Mouse (Mus musculus) CH12.LX (cell line): ENCODE results near the gene Pdhb. TPM values are rescaled to one million over a fixed set of nuclear protein-coding genes. Genes with fewer than 3 reads are reported as not detected.

Source experiments
- DNase-seq: peaks from one replicate; pipeline ENCODE4 v3.0.0-alpha.2; 2013; ENCODE audit errors: extremely low read depth
- H3K27ac ChIP-seq: 2 replicates; pipeline ENCODE4 v1.5.1; 2012; ENCODE audit warnings: low read depth, mild to moderate bottlenecking, control low read depth, moderate library complexity; ENCODE audit not compliant: insufficient read depth
- H3K27me3 ChIP-seq: replicated peaks from 2 replicates; pipeline ENCODE3; 2012; ENCODE audit warnings: inconsistent platforms
- H3K36me3 ChIP-seq, 2 experiments: replicated peaks in 1 of 2; 2 replicates each; pipeline versions ENCODE3 to v1.6.1; 2012; ENCODE audit warnings: inconsistent platforms in 1 of 2, low read length in 1 of 2, mild to moderate bottlenecking in 1 of 2, mixed read lengths in 1 of 2, moderate library complexity in 1 of 2; ENCODE audit not compliant: control insufficient read depth in 1 of 2, insufficient read depth in 1 of 2
- H3K4me1 ChIP-seq, 2 experiments: 2 replicates each; pipeline ENCODE4 v1.6.1; 2012; ENCODE audit warnings: inconsistent platforms in 1 of 2, moderate library complexity in 1 of 2; ENCODE audit not compliant: insufficient read depth in 2 of 2, control insufficient read depth in 1 of 2
- H3K4me2 ChIP-seq: 2 replicates; pipeline ENCODE4 v1.6.1; 2012; ENCODE audit warnings: low read depth, mild to moderate bottlenecking, control low read depth; ENCODE audit not compliant: poor library complexity, insufficient read depth, severe bottlenecking
- H3K4me3 ChIP-seq, 3 experiments: fragments of 150-350 bp in 1 of 3; sonication (generic) in 1 of 3; replicated peaks in 1 of 3; 2 replicates each; pipeline versions ENCODE3 to v1.5.1; 2011 to 2012; ENCODE audit warnings: low read depth in 2 of 3, low read length in 2 of 3, mild to moderate bottlenecking in 2 of 3, moderate library complexity in 2 of 3, control low read depth in 1 of 3, improper control_type of control experiment in 1 of 3, inconsistent platforms in 1 of 3, mixed read lengths in 1 of 3; ENCODE audit not compliant: poor library complexity in 1 of 3
- H3K79me2 ChIP-seq: replicated peaks from 2 replicates; pipeline ENCODE4 v1.6.1; 2012; ENCODE audit warnings: mild to moderate bottlenecking, moderate library complexity; ENCODE audit not compliant: control insufficient read depth, poor library complexity, insufficient read depth, severe bottlenecking; ENCODE audit errors: extremely low read depth
- H3K9ac ChIP-seq: 2 replicates; pipeline ENCODE4 v1.6.1; 2012; ENCODE audit warnings: low read depth, mild to moderate bottlenecking, control low read depth, moderate library complexity; ENCODE audit not compliant: insufficient read depth
- H3K9me3 ChIP-seq: replicated peaks from 2 replicates; pipeline ENCODE3; 2012; ENCODE audit warnings: low read length, inconsistent platforms, mixed read lengths
- BHLHE40 ChIP-seq: IDR thresholded peaks from 2 replicates; pipeline ENCODE4 v1.6.1; 2011; ENCODE audit warnings: mild to moderate bottlenecking, low read depth, low read length, improper control_type of control experiment
- CHD1 ChIP-seq: IDR thresholded peaks from 2 replicates; pipeline ENCODE4 v1.6.1; 2012; ENCODE audit warnings: low read depth, low read length, improper control_type of control experiment, inconsistent platforms
- CTCF ChIP-seq, 2 experiments: IDR thresholded peaks in 1 of 2; conservative IDR thresholded peaks in 1 of 2; 2 replicates each; pipeline ENCODE4 v1.5.1; 2011 to 2012; ENCODE audit warnings: low read depth in 2 of 2, low read length in 2 of 2, improper control_type of control experiment in 1 of 2, inconsistent platforms in 1 of 2, mild to moderate bottlenecking in 1 of 2, moderate library complexity in 1 of 2
- E2F4 ChIP-seq: IDR thresholded peaks from 2 replicates; pipeline ENCODE4 v1.6.1; 2011; ENCODE audit warnings: low read depth, low read length, improper control_type of control experiment; ENCODE audit not compliant: insufficient replicate concordance
- ELF1 ChIP-seq: IDR thresholded peaks from 2 replicates; pipeline ENCODE4 v1.6.1; 2014; ENCODE audit warnings: low read depth, mild to moderate bottlenecking, inconsistent platforms, low read length, improper control_type of control experiment
- EP300 ChIP-seq: IDR thresholded peaks from 2 replicates; pipeline ENCODE4 v1.6.1; 2011; ENCODE audit warnings: low read length, improper control_type of control experiment
- GABPA ChIP-seq: IDR thresholded peaks from 2 replicates; pipeline ENCODE4 v1.6.1; 2012; ENCODE audit warnings: low read depth, low read length, improper control_type of control experiment, inconsistent platforms; ENCODE audit not compliant: insufficient replicate concordance
- IRF4 ChIP-seq: IDR thresholded peaks from 2 replicates; pipeline ENCODE4 v1.6.1; 2014; ENCODE audit warnings: low read depth, mild to moderate bottlenecking, inconsistent platforms, low read length, improper control_type of control experiment
- KAT2A ChIP-seq: IDR thresholded peaks from 2 replicates; pipeline ENCODE4 v1.6.1; 2012; ENCODE audit warnings: low read length, improper control_type of control experiment, inconsistent platforms; ENCODE audit not compliant: insufficient replicate concordance
- MAFK ChIP-seq: IDR thresholded peaks from 2 replicates; pipeline ENCODE4 v1.6.1; 2011; ENCODE audit warnings: low read length, improper control_type of control experiment; ENCODE audit not compliant: insufficient replicate concordance
- MXI1 ChIP-seq: IDR thresholded peaks from 2 replicates; pipeline ENCODE4 v1.6.1; 2011; ENCODE audit warnings: mild to moderate bottlenecking, low read depth, low read length, improper control_type of control experiment
- NELFE ChIP-seq: IDR thresholded peaks from 2 replicates; pipeline ENCODE4 v1.6.1; 2011; ENCODE audit warnings: low read depth, low read length, improper control_type of control experiment
- NRF1 ChIP-seq: IDR thresholded peaks from 2 replicates; pipeline ENCODE4 v1.6.1; 2014; ENCODE audit warnings: low read depth, mild to moderate bottlenecking, inconsistent platforms, low read length, improper control_type of control experiment, moderate library complexity
- RAD21 ChIP-seq: IDR thresholded peaks from 2 replicates; pipeline ENCODE4 v1.6.1; 2011; ENCODE audit warnings: low read depth, mild to moderate bottlenecking, low read length, improper control_type of control experiment, moderate library complexity
- RCOR1 ChIP-seq: conservative IDR thresholded peaks from 2 replicates; pipeline ENCODE4 v1.6.1; 2012; ENCODE audit warnings: low read depth, mild to moderate bottlenecking, inconsistent platforms, low read length, improper control_type of control experiment
- SIN3A ChIP-seq: IDR thresholded peaks from 2 replicates; pipeline ENCODE4 v1.6.1; 2012; ENCODE audit warnings: low read length, improper control_type of control experiment, inconsistent platforms
- SMC3 ChIP-seq: IDR thresholded peaks from 2 replicates; pipeline ENCODE4 v1.6.1; 2011; ENCODE audit warnings: low read depth, low read length, improper control_type of control experiment
- TBP ChIP-seq: conservative IDR thresholded peaks from 2 replicates; pipeline ENCODE4 v1.6.1; 2011; ENCODE audit warnings: low read depth, low read length, improper control_type of control experiment
- TCF12 ChIP-seq: IDR thresholded peaks from 2 replicates; pipeline ENCODE4 v1.6.1; 2014; ENCODE audit warnings: low read depth, mild to moderate bottlenecking, inconsistent platforms, low read length, improper control_type of control experiment
- USF2 ChIP-seq: conservative IDR thresholded peaks from 2 replicates; pipeline ENCODE4 v1.6.1; 2011; ENCODE audit warnings: low read depth, low read length, improper control_type of control experiment
- ZKSCAN1 ChIP-seq: IDR thresholded peaks from 2 replicates; pipeline ENCODE4 v1.6.1; 2012; ENCODE audit warnings: low read depth, inconsistent platforms, low read length, improper control_type of control experiment, borderline replicate concordance
- ZMIZ1 ChIP-seq: IDR thresholded peaks from 2 replicates; pipeline ENCODE4 v1.6.1; 2012; ENCODE audit warnings: low read depth, mild to moderate bottlenecking, inconsistent platforms, low read length, improper control_type of control experiment
- ZNF384 ChIP-seq: IDR thresholded peaks from 2 replicates; pipeline ENCODE4 v1.6.1; 2012; ENCODE audit warnings: low read depth, low read length, improper control_type of control experiment, inconsistent platforms
- dilution Hi-C: fragments of 300-500 bp; cut with MboI; formaldehyde crosslinking; loops from 2 replicates; pipeline ENCODE4 v1.14.3; 2020; ENCODE audit warnings: low sequenced_read_pairs; ENCODE audit not compliant: extremely low pct_unique_long_range_greater_than_20kb, extremely low pct_ligation_motif_present
- in situ Hi-C: fragments of 300-500 bp; cut with MboI; formaldehyde crosslinking; loops from 3 replicates; pipeline ENCODE4 v1.14.3; 2019; ENCODE audit warnings: low sequenced_read_pairs, low pct_ligation_motif_present, low pct_unique_long_range_greater_than_20kb, mixed read lengths
- polyA plus RNA-seq: library from polyadenylated mRNA; unstranded; fragments of >175 nt; gene quantifications from 2 replicates; pipeline ENCODE4 v1.2.1, GENCODE M21; 2012; ENCODE audit warnings: low read depth; ENCODE audit not compliant: insufficient read length
- total RNA-seq, 2 experiments: library from RNA; depleted of rRNA; stranded (reverse); fragments of 300-350 nt in 1 of 2; fragments of >200 nt in 1 of 2; gene quantifications; 2 replicates each; pipeline ENCODE4 v1.2.3; 2012 to 2014

Gene Pdhb
- total and polyA plus RNA-seq, 3 experiments, result 100 to 205 (median 122) TPM

DNA sequence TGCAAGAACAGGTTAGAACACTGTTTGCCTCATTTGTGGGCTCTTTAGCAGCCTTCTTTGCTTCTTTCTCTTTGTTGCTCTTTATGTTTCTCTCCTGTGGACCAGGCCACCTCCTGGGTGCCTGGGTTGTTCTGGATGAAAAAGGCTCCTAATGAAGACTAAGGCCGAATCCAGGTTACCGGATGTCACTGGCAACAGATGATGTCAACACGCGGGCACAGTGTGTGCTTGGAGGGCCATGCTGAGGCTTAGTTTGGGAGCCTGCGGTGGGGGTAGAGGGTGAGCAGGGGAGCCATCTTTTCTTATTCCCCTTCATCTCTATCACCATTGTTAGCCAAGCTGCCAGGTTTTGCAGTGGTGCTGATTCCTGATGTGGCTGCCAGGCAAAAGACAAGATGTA, 34.7 kb upstream of the Pdhb start:
- H3K79me2 ChIP-seq, result no peaks in the 10 kb centered on the region
- H3K4me2 ChIP-seq, result no peak overlapping the region
- in situ Hi-C loops (no loop called here), dilution Hi-C loops (no loop called here)
- no peak overlapping the region for H3K9ac ChIP-seq
- no peak for DNase-seq
- no peaks in the 10 kb centered on the region; a peak in 1 of 4 replicates for H3K4me1 ChIP-seq
- H3K36me3 ChIP-seq, result no peaks in the 10 kb centered on the region
- H3K9me3 ChIP-seq, result no peaks in the 10 kb centered on the region
- peaks cover 1% of the 10 kb centered on the region for H3K27me3 ChIP-seq
- TF ChIP-seq MAFK, result no peak
- TF ChIP-seq IRF4, result no peak
- TF ChIP-seq KAT2A, result no peak
- TF ChIP-seq MXI1, result no peak
- no peak for TF ChIP-seq EP300
- TF ChIP-seq BHLHE40, result no peak
- TF ChIP-seq ZKSCAN1, result no peak
- TF ChIP-seq NELFE, result no peak
- H3K27ac ChIP-seq, result no peak overlapping the region
- no peak overlapping the region for H3K4me3 ChIP-seq

DNA sequence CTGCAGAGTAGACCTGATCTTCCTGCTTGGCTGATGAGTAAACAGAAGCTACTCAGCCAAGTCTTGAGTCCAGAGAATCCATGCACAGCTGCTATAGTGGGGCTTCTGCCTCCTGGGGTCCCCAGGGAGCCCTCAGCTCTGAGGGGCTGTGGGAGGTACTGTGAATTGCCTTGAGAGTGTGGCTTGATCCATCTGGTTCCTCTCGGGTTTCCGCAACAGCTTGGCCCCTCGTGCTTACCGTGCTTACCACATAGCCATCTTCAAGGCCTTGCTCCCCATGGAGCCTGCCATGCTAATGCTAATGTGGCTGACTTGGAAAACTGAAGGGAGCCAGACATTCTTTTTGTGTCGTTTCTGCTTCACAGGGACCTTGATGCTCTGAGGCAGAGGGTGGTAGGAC, 34.3 kb upstream of the Pdhb start:
- in situ Hi-C loops, result no loop called here
- Histone ChIP-seq H3K79me2 (no peaks in the 10 kb centered on the region), H3K9me3 (no peaks in the 10 kb centered on the region), H3K27me3 (peaks cover 1% of the 10 kb centered on the region), H3K4me3 (no peak overlapping the region), H3K9ac (no peak overlapping the region), H3K27ac (no peak overlapping the region), H3K36me3 (no peaks in the 10 kb centered on the region), H3K4me1 (no peaks in the 10 kb centered on the region; a peak in 1 of 4 replicates), H3K4me2 (no peak overlapping the region)
- TF ChIP-seq IRF4, result no peak
- TF ChIP-seq TBP, result no peak
- TF ChIP-seq ZNF384, result no peak
- TF ChIP-seq ELF1, result no peak
- DNase-seq, result no peak
- dilution Hi-C loops, result no loop called here

GRCm38 (mm10) chr14:8206179-8206910, 33.5 kb upstream of the Pdhb start:
- Histone ChIP-seq H3K27ac (no peak overlapping the region), H3K27me3 (peaks cover 3% of the 10 kb centered on the region), H3K4me3 (no peak overlapping the region), H3K4me1 (no peaks in the 10 kb centered on the region; a peak in 1 of 4 replicates), H3K36me3 (no peaks in the 10 kb centered on the region), H3K4me2 (no peak overlapping the region), H3K9me3 (no peaks in the 10 kb centered on the region), H3K79me2 (no peaks in the 10 kb centered on the region), H3K9ac (no peak overlapping the region)
- no peak for DNase-seq
- dilution Hi-C loops, result no loop called here
- TF ChIP-seq E2F4, result no peak
- TF ChIP-seq GABPA, result no peak
- no peak for TF ChIP-seq NRF1
- TF ChIP-seq RCOR1, result no peak
- no peak for TF ChIP-seq CTCF (conservative IDR thresholded peaks at IDR 0.05 in 1 of 2, IDR thresholded peaks at IDR 0.05 in 1 of 2; ENCODE audit: low read depth in 2 of 2, low read length in 2 of 2)
- TF ChIP-seq TCF12, result no peak
- no peak for TF ChIP-seq SMC3
- no peak for TF ChIP-seq RAD21
- no peak for TF ChIP-seq USF2
- no peak for TF ChIP-seq ZKSCAN1
- no peak for TF ChIP-seq ZMIZ1
- TF ChIP-seq EP300, result no peak
- no peak for TF ChIP-seq CHD1
- TF ChIP-seq BHLHE40, result no peak
- TF ChIP-seq SIN3A, result no peak
- TF ChIP-seq KAT2A, result no peak
- TF ChIP-seq MXI1, result no peak
- no peak for TF ChIP-seq ELF1
- in situ Hi-C loops, result no loop called here
